Mouse (Mus musculus) liver, postnatal 0 days (tissue): ENCODE results near the gene Edem1.

Experiments used
- CTCF ChIP-seq: sonication (generic); IDR thresholded peaks from 2 replicates; pipeline ENCODE4 v1.5.1; 2016; ENCODE audit warnings: antibody characterized with exemption, low read depth
- EP300 ChIP-seq: IDR thresholded peaks from 2 replicates; pipeline ENCODE4 v1.6.1; 2016; ENCODE audit warnings: antibody characterized with exemption, low read depth, mild to moderate bottlenecking

DNA sequence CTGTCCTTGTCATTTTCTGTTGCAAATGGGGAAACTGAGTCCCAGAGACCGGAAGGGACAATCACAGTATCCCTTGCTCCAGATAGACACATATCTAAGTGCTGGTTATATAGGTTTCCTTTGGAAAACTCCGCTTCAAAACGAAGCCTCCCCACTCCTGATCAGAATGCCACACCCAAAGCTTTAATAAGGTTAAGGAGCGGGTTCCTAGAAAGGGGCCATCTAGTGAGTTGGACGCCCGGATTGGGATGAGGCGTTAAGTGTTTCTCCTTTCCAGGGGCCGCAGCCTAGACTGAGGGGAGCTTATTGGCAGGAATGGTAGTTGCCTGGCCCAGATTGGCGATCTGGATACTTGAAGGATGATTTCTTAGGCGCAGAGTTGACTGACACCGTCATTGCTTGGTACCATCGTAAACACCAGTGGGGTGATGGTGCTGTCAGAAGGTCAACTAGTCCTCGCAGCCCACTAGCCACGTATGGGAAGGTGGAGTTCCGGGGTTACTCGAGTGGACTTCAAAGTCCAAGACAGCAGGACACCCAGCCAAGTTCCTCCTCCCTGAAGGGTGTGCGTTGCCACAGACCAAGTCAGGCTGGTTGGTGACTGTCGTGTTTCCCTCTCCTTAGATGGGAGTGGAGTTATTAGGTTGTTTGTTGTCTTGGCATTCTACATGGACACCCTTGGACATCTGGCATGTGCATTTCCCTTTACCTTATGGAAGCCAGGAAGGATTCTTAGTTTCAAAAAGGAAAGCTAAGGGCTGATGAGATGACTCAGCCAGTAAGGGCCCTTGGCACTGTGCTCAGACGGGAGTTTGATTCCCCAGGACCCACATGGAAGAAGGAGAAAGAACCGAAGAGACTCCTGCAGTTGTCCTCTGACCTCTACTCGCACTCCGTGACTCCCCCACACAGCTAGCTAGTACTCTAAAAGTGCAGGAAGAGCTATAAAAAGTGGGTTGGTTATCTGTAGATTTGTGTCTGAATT, 1.2 kb downstream of the Edem1 start:
- TF ChIP-seq CTCF, result no peak
- no peak for TF ChIP-seq EP300
